Mouse (Mus musculus): ENCODE data around the gene Ufc1. TPM values are rescaled to one million over a fixed set of nuclear protein-coding genes. Genes with fewer than 3 reads are reported as not detected.
"Not testable (repeated sequence)": the region's sequence is repeated elsewhere in the genome, so short reads cannot be mapped to it uniquely, and the experiment has no call there.

Ufc1 gene
- total RNA-seq, 1 experiment, result 78.8 TPM

- Histone ChIP-seq H3K36me3 (ENCODE audit: control insufficient read depth, insufficient read depth, low read length, poor library complexity, severe bottlenecking) (peaks cover 4% of the 10 kb centered on the region), H3K9ac (ENCODE audit: insufficient read depth, low read depth, low read length, poor library complexity, severe bottlenecking) (peak overlapping the region; percentile 95), H3K4me1 (ENCODE audit: control insufficient read depth in 2 of 2, insufficient read depth in 2 of 2, low read length in 2 of 2, poor library complexity in 1 of 2) (peaks cover 2 to 13% of the 10 kb centered on the region in 2 experiments; a peak in 2 of 4 replicates), H3K27ac (ENCODE audit: insufficient read depth, low read depth, low read length, poor library complexity, severe bottlenecking) (peak overlapping the region; percentile 99), H3K4me3 (ENCODE audit: insufficient read depth in 1 of 2, low read depth in 1 of 2, low read length in 2 of 2, poor library complexity in 1 of 2, severe bottlenecking in 1 of 2) (peak overlapping the region; percentile 70 to 100), H3K9me3 (ENCODE audit: control insufficient read depth, insufficient read depth, low read depth, low read length) (no peaks in the 10 kb centered on the region)
- TF ChIP-seq MAFK (IDR thresholded peaks at IDR 0.05; ENCODE audit: insufficient read depth, low read depth, low read length), result no peak
- DNase-seq (ENCODE audit: low read depth, low spot score), result peak; percentile 81
- in situ Hi-C loops (cut with MboI; ENCODE audit: low sequenced_read_pairs in 2 of 2, unreplicated experiment in 2 of 2), result no loop called here
Measured at GRCm38 (mm10) chr1:171329433-171330215, 34.8 kb upstream of the Ufc1 start.

GRCm38 (mm10) chr1:171328839-171329432, 34.1 kb upstream of the Ufc1 start, which contains the start of gene Dedd:
Gene Dedd (plus strand): TSS chr1:171329145.
- Histone ChIP-seq H3K9ac (ENCODE audit: insufficient read depth, low read depth, low read length, poor library complexity, severe bottlenecking) (peak within 1 kb of the TSS; percentile 95), H3K27ac (ENCODE audit: insufficient read depth, low read depth, low read length, poor library complexity, severe bottlenecking) (peak within 1 kb of the TSS; percentile 99), H3K4me3 (ENCODE audit: insufficient read depth in 1 of 2, low read depth in 1 of 2, low read length in 2 of 2, poor library complexity in 1 of 2, severe bottlenecking in 1 of 2) (peak within 1 kb of the TSS; percentile 70 to 100), H3K4me1 (ENCODE audit: control insufficient read depth in 2 of 2, insufficient read depth in 2 of 2, low read length in 2 of 2, poor library complexity in 1 of 2) (peaks cover 2 to 11% of the 10 kb centered on the region in 2 experiments; a peak in 2 of 4 replicates), H3K36me3 (ENCODE audit: control insufficient read depth, insufficient read depth, low read length, poor library complexity, severe bottlenecking) (peaks cover 4% of the 10 kb centered on the region), H3K9me3 (ENCODE audit: control insufficient read depth, insufficient read depth, low read depth, low read length) (no peaks in the 10 kb centered on the region)
- in situ Hi-C loops (cut with MboI; ENCODE audit: low sequenced_read_pairs in 2 of 2, unreplicated experiment in 2 of 2), result no loop called here
- peak; percentile 92 for TF ChIP-seq HCFC1 (IDR thresholded peaks at IDR 0.05; ENCODE audit: borderline replicate concordance, insufficient read depth, low read length)
- peak; percentile 38; the same call in 1 of the 2 replicates for TF ChIP-seq CHD2 (IDR thresholded peaks at IDR 0.05; ENCODE audit: low read depth, low read length)
- TF ChIP-seq ZC3H11A (IDR thresholded peaks at IDR 0.05; ENCODE audit: borderline replicate concordance, low read depth, low read length), result no peak
- TF ChIP-seq ZNF384 (IDR thresholded peaks at IDR 0.05; ENCODE audit: low read depth, low read length), result no peak
- no peak for TF ChIP-seq MAFK (IDR thresholded peaks at IDR 0.05; ENCODE audit: insufficient read depth, low read depth, low read length)
- DNase-seq (ENCODE audit: low read depth, low spot score), result peak; percentile 70

- Histone ChIP-seq H3K9ac (ENCODE audit: insufficient read depth, low read depth, low read length, poor library complexity, severe bottlenecking) (peak overlapping the region; percentile 95), H3K4me3 (ENCODE audit: insufficient read depth in 1 of 2, low read depth in 1 of 2, low read length in 2 of 2, poor library complexity in 1 of 2, severe bottlenecking in 1 of 2) (peak overlapping the region; percentile 70 to 100), H3K4me1 (ENCODE audit: control insufficient read depth in 2 of 2, insufficient read depth in 2 of 2, low read length in 2 of 2, poor library complexity in 1 of 2) (peaks cover 2 to 10% of the 10 kb centered on the region in 2 experiments; a peak in 2 of 4 replicates), H3K27ac (ENCODE audit: insufficient read depth, low read depth, low read length, poor library complexity, severe bottlenecking) (peak overlapping the region; percentile 99; the same call in 1 of the 2 replicates), H3K36me3 (ENCODE audit: control insufficient read depth, insufficient read depth, low read length, poor library complexity, severe bottlenecking) (peaks cover 2% of the 10 kb centered on the region; the same call in 1 of the 2 replicates), H3K9me3 (ENCODE audit: control insufficient read depth, insufficient read depth, low read depth, low read length) (no peaks in the 10 kb centered on the region)
- no peak for DNase-seq (ENCODE audit: low read depth, low spot score)
- in situ Hi-C loops (cut with MboI; ENCODE audit: low sequenced_read_pairs in 2 of 2, unreplicated experiment in 2 of 2), result no loop called here
- TF ChIP-seq ZNF384 (IDR thresholded peaks at IDR 0.05; ENCODE audit: low read depth, low read length) (no peak), CHD2 (IDR thresholded peaks at IDR 0.05; ENCODE audit: low read depth, low read length) (no peak), MAFK (IDR thresholded peaks at IDR 0.05; ENCODE audit: insufficient read depth, low read depth, low read length) (no peak), ZC3H11A (IDR thresholded peaks at IDR 0.05; ENCODE audit: borderline replicate concordance, low read depth, low read length) (no peak), HCFC1 (IDR thresholded peaks at IDR 0.05; ENCODE audit: borderline replicate concordance, insufficient read depth, low read length) (no peak)
Measured at GRCm38 (mm10) chr1:171328244-171328643, 33.4 kb upstream of the Ufc1 start.

GRCm38 (mm10) chr1:171326588-171326987, 31.8 kb upstream of the Ufc1 start:
- H3K9ac ChIP-seq (ENCODE audit: insufficient read depth, low read depth, low read length, poor library complexity, severe bottlenecking); H3K27ac ChIP-seq (ENCODE audit: insufficient read depth, low read depth, low read length, poor library complexity, severe bottlenecking); H3K36me3 ChIP-seq (ENCODE audit: control insufficient read depth, insufficient read depth, low read length, poor library complexity, severe bottlenecking); H3K4me1 ChIP-seq (ENCODE audit: control insufficient read depth in 2 of 2, insufficient read depth in 2 of 2, low read length in 2 of 2, poor library complexity in 1 of 2); H3K9me3 ChIP-seq (ENCODE audit: control insufficient read depth, insufficient read depth, low read depth, low read length); H3K4me3 ChIP-seq (ENCODE audit: insufficient read depth in 1 of 2, low read depth in 1 of 2, low read length in 2 of 2, poor library complexity in 1 of 2, severe bottlenecking in 1 of 2); in situ Hi-C loops (cut with MboI; ENCODE audit: low sequenced_read_pairs in 2 of 2, unreplicated experiment in 2 of 2); DNase-seq (ENCODE audit: low read depth, low spot score): not testable (repeated sequence)

Measured in ES-E14 (cell line).